Mouse (Mus musculus): Measurements from ENCODE around the gene Enpep. TPM values are rescaled to one million over a fixed set of nuclear protein-coding genes. Genes with fewer than 3 reads are reported as not detected.

Enpep gene
- polyA plus RNA-seq, 1 experiment from 2014 or later, result 1.6 TPM

GRCm38 (mm10) chr3:129341066-129341465, 8.5 kb upstream of the Enpep start:
- ATAC-seq (replicated peaks), result no peak
- Histone ChIP-seq H3K27me3 (no peaks in the 10 kb centered on the region), H3K9ac (replicated peaks) (no peak overlapping the region), H3K36me3 (no peaks in the 10 kb centered on the region), H3K4me3 (no peak overlapping the region), H3K27ac (replicated peaks) (no peak overlapping the region), H3K4me1 (no peaks in the 10 kb centered on the region), H3K9me3 (no peaks in the 10 kb centered on the region), H3K4me2 (replicated peaks) (no peak overlapping the region)

- no peak overlapping the region for H3K27ac ChIP-seq (replicated peaks)
- no peak overlapping the region for H3K4me2 ChIP-seq (replicated peaks)
- H3K9ac ChIP-seq (replicated peaks), result no peak overlapping the region
- no peaks in the 10 kb centered on the region for H3K27me3 ChIP-seq
- H3K9me3 ChIP-seq, result no peaks in the 10 kb centered on the region
- no peaks in the 10 kb centered on the region for H3K4me1 ChIP-seq
- H3K4me3 ChIP-seq, result no peak overlapping the region
- WGBS, result 37% methylated on average over 14 of the region's 14 CpGs
- no peaks in the 10 kb centered on the region for H3K36me3 ChIP-seq
- no peak for ATAC-seq (replicated peaks)
These were observed 6.0 kb upstream of the Enpep start for GRCm38 (mm10) chr3:129338296-129339091.

GRCm38 (mm10) chr3:129332142-129332541, 378 bp downstream of the Enpep start:
- H3K4me2 ChIP-seq (replicated peaks), result no peak overlapping the region
- 77% methylated on average over 7 of the region's 7 CpGs for WGBS
- H3K9me3 ChIP-seq, result no peaks in the 10 kb centered on the region

GRCm38 (mm10) chr3:129331427-129331826, 1.1 kb downstream of the Enpep start:
- Histone ChIP-seq H3K4me3 (no peak overlapping the region), H3K9ac (replicated peaks) (no peak overlapping the region), H3K27ac (replicated peaks) (no peak overlapping the region), H3K9me3 (no peaks in the 10 kb centered on the region), H3K36me3 (no peaks in the 10 kb centered on the region), H3K27me3 (no peaks in the 10 kb centered on the region), H3K4me2 (replicated peaks) (no peak overlapping the region), H3K4me1 (0 out of 2 replicates have a peak, but pooled peaks cover 3% of the 10 kb centered on the region)
- WGBS, result 97% methylated on average over 6 of the region's 6 CpGs
- ATAC-seq (replicated peaks), result no peak

More at GRCm38 (mm10) chr3:129332142-129332541, 378 bp downstream of the Enpep start:
- Histone ChIP-seq H3K27me3 (no peaks in the 10 kb centered on the region), H3K4me1 (0 out of 2 replicates have a peak, but pooled peaks cover 3% of the 10 kb centered on the region), H3K9ac (replicated peaks) (no peak overlapping the region), H3K27ac (replicated peaks) (no peak overlapping the region), H3K36me3 (no peaks in the 10 kb centered on the region), H3K4me3 (no peak overlapping the region)
- no peak for ATAC-seq (replicated peaks)

GRCm38 (mm10) chr3:129328056-129328455, 4.5 kb downstream of the Enpep start:
- no peak overlapping the region for H3K9ac ChIP-seq (replicated peaks)
- H3K36me3 ChIP-seq, result no peaks in the 10 kb centered on the region
- no peak for ATAC-seq (replicated peaks)
- H3K4me1 ChIP-seq, result 0 out of 2 replicates have a peak, but pooled peaks cover 3% of the 10 kb centered on the region
- H3K4me3 ChIP-seq, result no peak overlapping the region
- H3K27me3 ChIP-seq, result no peaks in the 10 kb centered on the region
- no peaks in the 10 kb centered on the region for H3K9me3 ChIP-seq
- no peak overlapping the region for H3K27ac ChIP-seq (replicated peaks)
- WGBS, result 88% methylated on average over 4 of the region's 4 CpGs
- H3K4me2 ChIP-seq (replicated peaks), result no peak overlapping the region

GRCm38 (mm10) chr3:129321585-129321984, 10.9 kb downstream of the Enpep start:
- 73% methylated on average over 6 of the region's 6 CpGs for WGBS
- no peaks in the 10 kb centered on the region for H3K27me3 ChIP-seq
- no peak overlapping the region for H3K4me3 ChIP-seq
- H3K27ac ChIP-seq (replicated peaks), result no peak overlapping the region
- no peak overlapping the region for H3K4me2 ChIP-seq (replicated peaks)
- no peak overlapping the region for H3K9ac ChIP-seq (replicated peaks)
- no peaks in the 10 kb centered on the region for H3K9me3 ChIP-seq
- no peak for ATAC-seq (replicated peaks)
- H3K36me3 ChIP-seq, result no peaks in the 10 kb centered on the region
- H3K4me1 ChIP-seq, result no peaks in the 10 kb centered on the region

GRCm38 (mm10) chr3:129317032-129317729, 15.3 kb downstream of the Enpep start:
- Histone ChIP-seq H3K27ac (replicated peaks) (no peak overlapping the region), H3K9me3 (no peaks in the 10 kb centered on the region), H3K4me2 (replicated peaks) (no peak overlapping the region), H3K27me3 (no peaks in the 10 kb centered on the region), H3K4me3 (no peak overlapping the region), H3K36me3 (no peaks in the 10 kb centered on the region), H3K4me1 (no peaks in the 10 kb centered on the region), H3K9ac (replicated peaks) (no peak overlapping the region)
- WGBS, result 78% methylated on average over 17 of the region's 17 CpGs
- no peak for ATAC-seq (replicated peaks)

GRCm38 (mm10) chr3:129313671-129314415, 18.7 kb downstream of the Enpep start:
- no peak overlapping the region for H3K9ac ChIP-seq (replicated peaks)
- no peaks in the 10 kb centered on the region for H3K27me3 ChIP-seq
- H3K9me3 ChIP-seq, result no peaks in the 10 kb centered on the region
- H3K4me2 ChIP-seq (replicated peaks), result no peak overlapping the region
- no peak overlapping the region for H3K27ac ChIP-seq (replicated peaks)
- H3K36me3 ChIP-seq, result no peaks in the 10 kb centered on the region
- ATAC-seq (replicated peaks), result no peak
- no peaks in the 10 kb centered on the region for H3K4me1 ChIP-seq
- H3K4me3 ChIP-seq, result no peak overlapping the region
- WGBS, result 89% methylated on average over 7 of the region's 7 CpGs

- Histone ChIP-seq H3K4me1 (no peaks in the 10 kb centered on the region), H3K9ac (replicated peaks) (no peak overlapping the region), H3K9me3 (no peaks in the 10 kb centered on the region), H3K36me3 (no peaks in the 10 kb centered on the region), H3K4me2 (replicated peaks) (no peak overlapping the region), H3K4me3 (no peak overlapping the region), H3K27me3 (no peaks in the 10 kb centered on the region), H3K27ac (replicated peaks) (no peak overlapping the region)
- WGBS, result 88% methylated on average over 2 of the region's 2 CpGs
- ATAC-seq (replicated peaks), result no peak
These were observed 19.3 kb downstream of the Enpep start for GRCm38 (mm10) chr3:129313221-129313620.

GRCm38 (mm10) chr3:129312511-129312910, 20.0 kb downstream of the Enpep start:
- ATAC-seq (replicated peaks), result no peak
- Histone ChIP-seq H3K36me3 (no peaks in the 10 kb centered on the region), H3K27ac (replicated peaks) (no peak overlapping the region), H3K4me3 (no peak overlapping the region), H3K9me3 (no peaks in the 10 kb centered on the region), H3K4me1 (no peaks in the 10 kb centered on the region), H3K9ac (replicated peaks) (no peak overlapping the region), H3K27me3 (no peaks in the 10 kb centered on the region), H3K4me2 (replicated peaks) (no peak overlapping the region)
- 95% methylated on average over 8 of the region's 8 CpGs for WGBS

GRCm38 (mm10) chr3:129311951-129312350, 20.6 kb downstream of the Enpep start:
- Histone ChIP-seq H3K4me1 (no peaks in the 10 kb centered on the region), H3K27me3 (no peaks in the 10 kb centered on the region)
- 85% methylated on average over 8 of the region's 8 CpGs for WGBS

GRCm38 (mm10) chr3:129309926-129310325, 22.6 kb downstream of the Enpep start:
- Histone ChIP-seq H3K9me3 (no peaks in the 10 kb centered on the region), H3K9ac (replicated peaks) (no peak overlapping the region), H3K36me3 (no peaks in the 10 kb centered on the region), H3K4me3 (no peak overlapping the region), H3K4me2 (replicated peaks) (no peak overlapping the region), H3K4me1 (no peaks in the 10 kb centered on the region), H3K27me3 (no peaks in the 10 kb centered on the region), H3K27ac (replicated peaks) (no peak overlapping the region)
- no peak for ATAC-seq (replicated peaks)
- 55% methylated on average over 5 of the region's 5 CpGs for WGBS

More at GRCm38 (mm10) chr3:129311951-129312350, 20.6 kb downstream of the Enpep start:
- Histone ChIP-seq H3K27ac (replicated peaks) (no peak overlapping the region), H3K4me3 (no peak overlapping the region), H3K4me2 (replicated peaks) (no peak overlapping the region), H3K9me3 (no peaks in the 10 kb centered on the region), H3K36me3 (no peaks in the 10 kb centered on the region), H3K9ac (replicated peaks) (no peak overlapping the region)
- no peak for ATAC-seq (replicated peaks)

Measured in forebrain, embryonic 15.5 days (tissue).